In the genomic region with DNA sequence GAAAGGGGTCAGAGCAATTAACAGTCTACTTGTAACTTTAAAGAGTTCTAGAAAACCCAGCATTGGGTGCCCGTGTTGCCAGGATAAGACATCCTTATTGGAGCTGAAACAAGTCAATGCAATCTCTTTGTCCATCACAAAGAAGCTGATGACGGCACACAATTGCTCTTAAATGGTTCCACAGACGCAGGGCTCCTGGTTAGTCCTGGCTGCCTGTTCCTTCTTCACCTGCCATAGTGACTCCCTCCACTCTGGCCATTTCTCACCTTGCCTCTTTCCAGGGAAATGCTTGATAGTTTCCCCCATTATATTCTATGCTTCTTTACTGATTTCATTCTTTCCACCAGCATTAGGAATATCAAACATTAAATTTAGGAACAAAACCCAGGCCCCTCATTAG, we compare ENCODE assay signal across 19 mouse cellular contexts. TPM values are rescaled to one million over a fixed set of nuclear protein-coding genes. Genes with fewer than 3 reads are reported as not detected.
"Had no signal": no experiment of that assay in that cellular context is flagged by ENCODE, and none has a peak within 500 bp of the region (broad histone marks: within the 10 kb centered on the region; RNA-seq: fewer than 3 reads in every experiment).

No protein-coding gene starts in this region.

- DNase-seq: retina, postnatal 1 day; right cerebral cortex, adult 18-20 months; right cerebral cortex, postnatal 14 days; right cerebral cortex, postnatal 25 days; right cerebral cortex, postnatal 4 days; spleen, adult 18-20 months; thymus, adult 18-20 months; thymus, adult 2 months; thymus, postnatal 14 days; thymus, postnatal 25 days; thymus, postnatal 36 days; thymus, postnatal 4 days had no signal

- H3K4me1 ChIP-seq: neural tube, embryonic 13.5 days; neural tube, embryonic 15.5 days; stomach, embryonic 15.5 days had no signal

- H3K27ac ChIP-seq: neural tube, embryonic 13.5 days; neural tube, embryonic 15.5 days; stomach, embryonic 15.5 days; stomach, postnatal 0 days had no signal

- H3K4me2 ChIP-seq: neural tube, embryonic 13.5 days; neural tube, embryonic 15.5 days; stomach, embryonic 15.5 days had no signal

- H3K9me3 ChIP-seq: neural tube, embryonic 13.5 days; neural tube, embryonic 15.5 days; stomach, embryonic 15.5 days had no signal

- H3K4me3 ChIP-seq: neural tube, embryonic 13.5 days; neural tube, embryonic 15.5 days; stomach, embryonic 15.5 days had no signal

- H3K36me3 ChIP-seq: neural tube, embryonic 13.5 days; neural tube, embryonic 15.5 days; stomach, embryonic 15.5 days had no signal

- H3K9ac ChIP-seq: neural tube, embryonic 13.5 days; neural tube, embryonic 15.5 days; stomach, embryonic 15.5 days had no signal

- H3K27me3 ChIP-seq: neural tube, embryonic 13.5 days; neural tube, embryonic 15.5 days; stomach, embryonic 15.5 days had no signal

RNA-seq across cellular contexts. Expression of a gene that starts 5.2 kb away (rescaled TPM):
- total RNA-seq: neutrophil, adult 5-6 weeks had no signal
- polyA plus RNA-seq: spleen, adult 2 months; stomach, embryonic 14.5 days had no signal

RNA-seq across cellular contexts. Expression of a gene that starts 57.9 kb away (rescaled TPM):
- total RNA-seq: neutrophil, adult 5-6 weeks had no signal
